Mouse (Mus musculus) heart, postnatal 14 days (tissue): ENCODE measurements around the gene Sbds. TPM values are rescaled to one million over a fixed set of nuclear protein-coding genes. Genes with fewer than 3 reads are reported as not detected.
"Not testable (repeated sequence)": the region's sequence is repeated elsewhere in the genome, so short reads cannot be mapped to it uniquely, and the experiment has no call there.

Source experiments
- DNase-seq, 2 experiments: peaks; one replicate each; pipeline ENCODE4 v3.0.0; 2021 to 2022
- intact Hi-C: fragments of 180-260 bp; cut with DNase I; formaldehyde crosslinking; loops from one replicate; pipeline ENCODE4 v1.15.1; 2025
- total RNA-seq, 2 experiments: library from RNA; stranded (reverse); gene quantifications; 2 replicates each; pipeline ENCODE4 v1.2.3; 2021

Gene Sbds
- total RNA-seq, 2 experiments from 2014 or later: 39.9 to 45.4 TPM

DNA sequence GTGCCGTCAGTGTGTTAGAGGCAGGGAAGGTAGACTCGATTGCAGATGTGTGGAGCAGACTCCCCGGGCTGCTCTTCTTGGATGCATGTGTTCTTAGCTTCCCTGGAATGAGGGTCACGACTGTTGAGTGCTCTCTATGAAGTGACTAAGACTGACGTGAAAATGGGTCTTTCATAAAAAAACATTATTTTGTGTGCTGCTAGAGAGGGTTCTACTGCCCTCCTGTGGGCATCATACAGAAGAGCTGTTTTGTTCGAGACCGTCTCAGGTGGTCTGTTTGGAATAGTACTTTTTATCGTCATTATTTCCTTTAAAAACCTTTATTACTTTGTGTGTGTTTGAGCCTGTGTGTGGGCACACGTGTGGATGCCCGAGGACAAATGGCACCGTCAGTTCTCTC lies 8.1 kb upstream of the Sbds start:
- no peak for DNase-seq
- intact Hi-C loops: no loop called here

DNA sequence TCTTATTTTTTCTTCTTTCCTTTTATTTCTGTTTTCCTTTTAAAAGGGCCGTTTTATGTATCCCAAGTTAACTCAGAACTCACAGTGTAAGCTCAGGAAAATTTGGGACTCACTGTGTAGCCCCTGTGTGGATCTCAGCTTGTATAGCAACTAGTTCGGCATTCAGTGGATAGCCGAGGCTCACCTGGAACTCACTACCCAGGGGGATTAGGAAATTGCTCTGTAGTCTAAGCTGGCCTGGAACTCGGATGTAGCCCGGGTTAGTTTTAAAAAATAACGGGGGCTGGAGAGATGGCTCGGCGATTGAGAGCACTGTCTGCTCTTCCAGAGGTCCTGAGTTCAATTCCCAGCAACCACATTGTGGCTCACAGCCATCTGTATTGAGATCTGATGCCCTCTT lies 2.0 kb upstream of the Sbds start:
- DNase-seq: no peak
- intact Hi-C loops: loop anchor here (10.0 kb wide), 2 partner anchors 233 to 743 kb away; partner anchors contain the start of genes Asl and Crcp

DNA sequence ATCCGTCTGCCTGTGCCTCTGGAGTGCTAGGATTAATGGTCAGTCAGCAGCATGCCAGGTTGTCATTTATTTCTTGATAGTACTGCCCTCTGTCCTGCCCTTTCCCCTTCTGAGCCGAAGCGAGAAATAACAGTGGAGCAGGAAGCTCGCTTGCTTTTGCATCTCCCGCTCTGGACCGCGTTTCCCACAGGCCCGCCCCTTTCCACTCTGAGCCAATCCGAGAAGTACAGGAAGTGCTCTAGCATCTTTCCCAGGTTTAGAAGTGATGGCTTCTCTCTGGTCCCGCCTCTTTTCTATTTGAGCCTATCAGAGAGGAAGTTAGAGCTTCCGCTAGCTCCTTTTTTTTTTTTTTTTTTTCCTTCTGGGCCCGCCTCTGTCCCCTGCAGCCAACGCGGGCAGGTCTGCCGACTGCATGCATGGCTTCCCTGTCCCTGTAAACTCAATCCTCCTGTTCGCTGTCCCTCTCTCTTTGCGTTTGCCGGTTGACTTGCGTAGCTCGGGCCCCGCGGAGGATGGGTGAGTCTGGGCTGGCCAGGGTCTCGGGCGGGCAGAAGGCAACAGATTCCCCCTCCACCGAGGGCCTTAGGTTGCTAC lies 1.4 kb upstream of the Sbds start:
- DNase-seq: peak; percentile 92 to 95

DNA sequence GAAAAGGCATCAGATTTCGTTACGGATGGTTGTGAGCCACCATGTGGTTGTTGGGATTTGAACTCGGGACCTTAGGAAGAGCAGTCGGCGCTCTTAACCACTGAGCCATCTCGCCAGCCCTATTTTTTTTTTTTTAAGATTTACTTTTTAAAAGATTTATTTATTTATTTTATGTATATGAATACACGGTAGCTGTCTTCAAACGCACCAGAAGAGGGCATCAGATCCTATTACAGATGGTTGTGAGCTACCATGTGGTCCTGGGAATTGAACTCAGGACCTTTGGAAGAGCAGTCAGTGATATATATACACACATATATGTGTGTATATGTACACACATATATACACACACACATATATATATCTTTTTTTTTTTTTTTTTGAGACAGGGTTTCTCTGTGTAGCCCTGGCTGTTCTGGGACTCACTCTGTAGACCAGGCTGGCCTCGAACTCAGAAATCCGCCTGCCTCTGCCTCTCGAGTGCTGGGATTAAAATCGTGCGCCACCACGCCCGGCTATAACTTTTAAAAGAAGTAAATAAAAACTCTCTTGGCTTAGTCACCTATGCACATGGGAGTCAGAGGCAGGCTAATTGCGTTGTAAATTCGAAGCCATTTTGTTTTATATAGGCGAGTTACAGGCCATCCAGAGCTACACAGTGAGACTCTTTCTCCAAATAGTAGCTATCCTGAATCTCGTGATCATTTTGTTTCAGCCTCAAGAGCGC lies 632 bp upstream of the Sbds start:
- DNase-seq: not testable (repeated sequence)
- intact Hi-C loops: loop anchor here (2.0 to 10.0 kb wide), 3 partner anchors 31 to 741 kb away; partner anchors contain the start of genes Asl and Crcp

More for the DNA sequence above, 1.4 kb upstream of the Sbds start:
- intact Hi-C loops: loop anchor here (10.0 kb wide), 2 partner anchors 232 to 742 kb away; partner anchors contain the start of genes Asl and Crcp

- intact Hi-C loops: loop anchor here (2.0 to 10.0 kb wide), 3 partner anchors 30 to 740 kb away; partner anchors contain the start of genes Asl and Crcp
- no peak for DNase-seq
Observed at GRCm38 (mm10) chr5:130254164-130255016, 940 bp downstream of the Sbds start.

DNA sequence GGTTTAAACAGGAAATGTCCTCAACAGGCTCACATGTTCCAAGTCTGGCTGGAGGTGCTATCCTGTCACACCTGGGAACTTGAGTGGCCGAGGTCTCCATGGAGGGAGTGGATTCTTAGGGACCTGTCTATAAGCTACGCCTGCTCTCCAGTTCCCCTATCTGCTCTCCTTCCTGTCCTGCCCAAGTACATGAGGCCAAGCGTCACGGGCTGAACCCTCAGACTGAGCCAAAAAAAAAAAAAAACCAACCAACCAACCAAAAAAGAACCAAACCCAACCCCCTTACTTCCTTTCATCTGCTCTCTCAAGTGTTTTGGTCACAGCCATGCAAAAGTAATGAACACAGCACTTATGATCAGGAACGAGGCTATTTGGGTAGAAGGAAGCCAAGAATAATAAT lies 7.5 kb downstream of the Sbds start:
- DNase-seq: no peak
- intact Hi-C loops: no loop called here

- no peak for DNase-seq
- intact Hi-C loops: no loop called here
Observed at GRCm38 (mm10) chr5:130241426-130241825, 13.9 kb downstream of the Sbds start.

DNA sequence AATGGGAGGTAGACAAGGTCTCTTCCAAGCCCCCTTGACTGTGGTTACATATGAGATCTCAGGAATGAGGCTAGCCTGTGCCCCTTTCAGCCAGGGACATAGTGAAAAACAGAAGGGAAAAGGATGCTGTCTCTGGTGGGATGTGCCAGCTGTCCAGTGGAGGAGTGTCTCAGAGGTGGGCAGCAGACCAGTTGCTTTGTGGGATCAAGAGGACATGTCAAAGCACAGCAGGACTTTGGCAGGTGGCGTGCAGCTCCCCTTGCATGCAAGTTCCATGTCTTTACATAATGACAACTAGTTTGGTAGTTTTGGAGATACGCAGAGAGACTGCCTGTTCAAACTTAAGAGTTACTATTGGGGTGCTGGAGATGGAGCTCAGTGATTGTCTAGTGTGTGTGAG lies 15.5 kb downstream of the Sbds start:
- DNase-seq: no peak
- intact Hi-C loops: no loop called here

DNA sequence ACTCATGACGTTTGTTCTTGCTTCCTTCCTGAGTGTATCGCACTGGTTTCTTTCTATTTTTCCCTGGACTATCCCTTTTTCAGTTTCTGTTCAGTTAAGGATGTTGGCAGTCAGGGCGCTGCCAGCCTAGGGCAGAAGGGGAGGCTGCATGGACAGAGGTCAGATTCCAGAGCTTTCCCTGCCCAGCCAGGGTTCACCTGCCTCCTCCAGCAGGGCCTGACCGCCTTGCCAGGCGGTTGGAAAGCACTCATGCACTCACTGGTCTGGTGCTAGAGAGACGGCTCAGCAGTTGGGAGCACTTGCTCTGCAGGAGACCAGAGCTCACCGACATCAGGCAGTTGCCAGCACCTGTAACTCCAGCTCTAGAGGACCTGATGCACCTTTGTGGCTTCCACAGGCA lies 16.1 kb downstream of the Sbds start:
- no peak for DNase-seq
- intact Hi-C loops: no loop called here

DNA sequence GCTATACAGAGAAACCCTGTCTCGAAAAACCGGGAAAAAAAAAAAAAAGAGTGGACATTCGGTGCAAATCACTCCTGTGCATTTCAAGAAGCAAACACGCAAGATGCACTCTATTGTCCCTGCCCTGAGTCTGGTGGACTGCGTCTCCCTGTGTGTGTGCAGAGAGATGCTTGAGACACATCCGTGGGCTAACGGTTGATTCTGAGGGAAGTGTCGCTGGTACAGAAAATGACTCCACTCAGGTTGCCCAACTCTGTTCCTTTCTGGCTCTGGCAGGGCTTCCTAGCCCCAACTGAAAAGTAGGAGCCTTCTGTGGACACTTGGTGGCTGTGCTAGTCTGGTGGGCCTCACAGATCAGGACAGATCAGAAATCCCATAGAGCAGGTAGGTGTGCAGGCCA lies 19.0 kb downstream of the Sbds start:
- no peak for DNase-seq
- intact Hi-C loops: no loop called here

DNA sequence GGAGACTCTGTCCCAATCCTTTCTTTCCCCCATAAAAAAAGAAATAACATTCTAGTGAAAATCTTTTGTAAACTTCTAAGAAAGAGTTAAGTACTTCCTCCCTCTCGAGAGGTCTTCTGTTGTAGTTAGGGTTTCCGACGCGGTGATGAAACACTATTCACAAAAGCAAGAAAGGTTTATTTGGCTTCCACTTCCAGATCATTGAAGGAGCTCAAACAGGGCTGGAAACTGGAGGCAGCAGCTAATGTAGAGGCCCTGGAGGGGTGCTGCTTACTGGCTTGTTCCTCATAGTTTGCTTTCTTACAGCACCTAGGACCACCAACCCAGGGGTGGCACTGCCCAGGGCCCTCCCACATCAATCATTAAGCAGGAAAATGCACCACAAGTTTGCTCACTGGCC lies 27.2 kb downstream of the Sbds start:
- intact Hi-C loops: no loop called here
- no peak for DNase-seq

- intact Hi-C loops: no loop called here
- no peak for DNase-seq
Observed at GRCm38 (mm10) chr5:130226790-130227189, 28.5 kb downstream of the Sbds start.

GRCm38 (mm10) chr5:130222146-130223004 lies 33.0 kb downstream of the Sbds start:
- peak; percentile 98 for DNase-seq
- intact Hi-C loops: loop anchor here (5.0 kb wide), 2 partner anchors 50 to 195 kb away; partner anchors contain the start of genes Asl, Crcp and Rabgef1

GRCm38 (mm10) chr5:130221760-130222145 lies 33.6 kb downstream of the Sbds start:
- intact Hi-C loops: loop anchor here (5.0 kb wide), 2 partner anchors 49 to 194 kb away; partner anchors contain the start of genes Asl, Crcp and Rabgef1
- no peak for DNase-seq

DNA sequence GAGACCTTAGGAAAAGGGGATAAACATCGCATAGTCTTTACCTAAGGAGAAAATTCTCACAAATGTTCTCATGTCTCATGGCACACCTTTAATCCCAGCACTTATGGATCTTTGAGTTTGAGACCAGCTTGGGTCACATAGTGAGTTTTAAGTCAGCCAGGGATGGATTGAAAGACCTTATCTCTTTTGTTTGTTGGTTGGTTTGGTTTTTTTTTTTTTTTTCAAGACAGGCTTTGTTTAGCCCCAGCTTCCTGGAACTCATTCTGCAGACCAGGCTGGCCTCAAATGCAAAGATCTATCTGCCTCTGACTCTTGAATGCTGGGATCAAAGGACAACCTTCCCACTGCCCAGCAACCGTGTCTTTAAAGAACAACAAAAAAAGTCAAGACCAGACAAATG lies 34.0 kb downstream of the Sbds start:
- intact Hi-C loops: loop anchor here (5.0 kb wide), 2 partner anchors 49 to 194 kb away; partner anchors contain the start of genes Asl, Crcp and Rabgef1
- DNase-seq: no peak

DNA sequence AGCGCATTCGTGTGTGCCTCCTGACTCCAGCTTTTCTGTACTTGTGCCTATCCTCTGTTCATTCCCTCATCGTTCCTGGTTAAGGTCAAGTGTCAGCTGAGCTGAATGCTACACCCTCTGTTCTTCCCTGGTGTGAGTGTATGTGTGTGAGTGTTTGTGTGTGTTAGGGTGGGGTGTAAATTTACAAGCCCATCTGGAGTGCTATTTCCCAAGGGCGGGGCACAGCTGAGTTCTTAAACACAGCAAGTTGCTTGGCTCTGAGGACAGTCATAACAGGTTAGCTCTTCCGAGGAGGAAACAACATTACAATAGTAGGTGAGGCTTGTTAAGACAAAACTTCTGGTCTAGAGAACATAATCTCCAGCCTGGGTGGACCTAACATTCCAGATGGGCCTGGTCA lies 37.0 kb downstream of the Sbds start:
- no peak for DNase-seq
- intact Hi-C loops: no loop called here

DNA sequence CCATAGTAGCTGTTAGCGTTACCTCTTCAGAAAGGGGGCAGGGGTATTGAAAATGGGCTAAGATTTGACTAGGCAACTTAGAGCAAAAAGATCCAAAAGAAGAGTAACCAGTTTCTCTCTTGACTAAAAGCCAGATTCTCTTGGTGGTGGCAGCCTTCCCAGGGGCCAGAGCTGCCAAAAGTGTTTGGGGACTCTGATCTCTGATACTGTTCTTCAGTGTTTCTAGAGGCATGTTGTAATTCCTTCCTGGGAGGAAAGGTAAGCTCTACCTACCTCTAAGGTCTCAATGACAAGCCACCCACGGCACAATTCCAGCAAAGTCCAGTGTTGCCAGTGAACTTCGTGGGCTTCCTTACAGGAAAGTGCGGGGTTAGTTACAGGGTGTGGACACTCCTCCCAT lies 37.9 kb downstream of the Sbds start:
- DNase-seq: peak in 1 of 2 experiments; percentile 18
- intact Hi-C loops: no loop called here

DNA sequence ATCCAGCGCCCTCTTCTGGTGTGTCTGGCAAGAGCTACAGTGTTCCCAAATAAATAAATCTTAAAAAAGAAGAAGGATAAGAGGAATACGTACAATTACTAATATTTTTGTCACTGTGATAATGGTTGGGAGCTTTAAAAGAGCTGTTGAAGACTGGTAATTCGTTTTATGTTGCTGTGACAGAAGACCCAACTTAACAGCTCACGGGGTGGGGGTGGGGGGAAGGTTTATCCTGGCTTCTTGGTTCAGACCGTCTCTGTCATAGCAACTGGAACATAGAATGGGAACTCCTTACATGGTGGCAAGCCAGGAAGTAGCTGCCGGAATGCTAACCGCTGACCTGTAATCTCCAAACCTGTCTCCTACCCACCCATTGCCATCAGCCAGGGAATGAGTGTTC lies 38.5 kb downstream of the Sbds start, which contains the start of gene Tmem248:
Gene Tmem248, plus strand, starts transcription at position 301 of the 400 bp plus-strand sequence.
- no peak for DNase-seq
- intact Hi-C loops: no loop called here

DNA sequence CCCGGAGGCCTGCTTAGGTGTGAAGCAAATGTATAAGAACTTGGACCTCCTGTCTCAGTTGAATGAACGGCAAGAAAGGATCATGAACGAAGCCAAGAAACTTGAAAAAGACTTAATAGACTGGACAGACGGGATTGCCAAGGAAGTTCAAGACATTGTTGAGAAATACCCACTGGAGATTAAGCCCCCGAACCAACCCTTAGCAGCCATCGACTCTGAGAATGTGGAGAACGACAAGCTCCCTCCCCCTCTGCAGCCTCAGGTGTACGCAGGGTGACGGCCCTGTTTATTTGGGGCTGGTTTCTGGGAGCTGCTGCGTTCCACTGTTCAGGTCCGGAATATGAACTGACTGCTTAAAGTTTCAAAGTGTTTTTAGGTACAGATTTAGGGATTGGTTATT lies 42.4 kb downstream of the Sbds start:
- intact Hi-C loops: no loop called here
- no peak for DNase-seq

DNA sequence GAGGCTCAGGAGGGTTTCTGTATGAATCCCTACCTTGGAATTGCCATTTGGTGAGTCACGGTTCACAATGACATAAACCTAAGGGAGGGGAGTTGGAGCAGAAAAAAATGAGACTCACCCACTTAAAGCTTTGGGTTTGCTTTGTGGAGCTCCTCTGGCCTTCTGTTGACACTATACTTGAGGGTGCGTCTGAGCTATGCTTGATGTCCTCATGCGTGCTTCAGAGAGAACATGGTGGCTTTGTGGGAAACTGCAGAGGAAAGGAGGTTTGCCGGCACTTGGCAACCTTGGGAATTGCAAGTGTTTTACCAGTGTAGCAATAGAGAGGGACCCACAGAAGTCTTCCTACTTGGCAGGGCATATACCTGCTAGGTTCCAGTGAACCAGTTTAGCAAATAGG lies 48.0 kb downstream of the Sbds start:
- intact Hi-C loops: no loop called here
- no peak for DNase-seq
